Mouse (Mus musculus): Measurements from ENCODE around the gene Olfr1368.

The Olfr1368 gene

DNA sequence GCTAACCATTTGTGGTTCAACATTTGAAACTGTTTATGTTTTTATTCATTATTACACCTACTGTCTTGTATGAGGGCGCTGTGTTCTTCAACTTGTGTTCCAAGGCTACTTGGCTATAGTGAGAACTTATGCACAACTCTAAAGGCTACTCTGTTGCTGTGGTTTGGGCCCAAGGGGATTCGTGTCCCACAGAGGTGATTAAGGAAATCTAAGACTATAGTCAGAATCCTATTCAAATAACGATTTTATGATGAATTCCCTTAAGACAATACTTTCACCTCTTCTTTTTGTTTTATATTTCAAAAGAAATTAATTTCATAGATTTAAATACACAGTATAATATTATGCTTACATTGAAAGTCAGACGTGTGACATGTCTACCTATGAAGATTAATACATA is at the start of gene Olfr1368:
TSS of gene Olfr1368 (minus strand) at position 101 of the 400 bp plus-strand sequence.
- DNase-seq (ENCODE audit: low spot score) = no peak

DNA sequence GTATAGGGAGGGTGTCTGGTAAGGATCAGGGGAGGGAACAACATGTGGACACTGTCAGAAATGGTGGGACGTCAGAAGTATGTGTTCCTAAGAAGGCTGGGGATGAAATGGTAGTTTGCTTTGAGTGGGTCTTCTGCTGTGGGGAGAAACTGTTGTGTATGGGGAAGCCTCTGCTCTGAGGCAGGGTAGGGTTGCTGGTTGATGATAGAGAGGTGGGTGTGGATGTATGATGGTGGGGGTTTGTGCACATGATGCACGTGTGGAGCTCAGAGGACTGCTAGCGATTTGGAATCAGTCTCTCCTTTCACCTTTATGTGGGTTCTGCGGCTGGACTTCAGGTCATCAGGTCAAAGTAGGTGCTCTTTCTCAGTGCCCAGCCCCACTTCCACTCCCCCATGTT is 39.9 kb upstream of the Olfr1368 start:
- no peak for DNase-seq (ENCODE audit: low spot score)

DNA sequence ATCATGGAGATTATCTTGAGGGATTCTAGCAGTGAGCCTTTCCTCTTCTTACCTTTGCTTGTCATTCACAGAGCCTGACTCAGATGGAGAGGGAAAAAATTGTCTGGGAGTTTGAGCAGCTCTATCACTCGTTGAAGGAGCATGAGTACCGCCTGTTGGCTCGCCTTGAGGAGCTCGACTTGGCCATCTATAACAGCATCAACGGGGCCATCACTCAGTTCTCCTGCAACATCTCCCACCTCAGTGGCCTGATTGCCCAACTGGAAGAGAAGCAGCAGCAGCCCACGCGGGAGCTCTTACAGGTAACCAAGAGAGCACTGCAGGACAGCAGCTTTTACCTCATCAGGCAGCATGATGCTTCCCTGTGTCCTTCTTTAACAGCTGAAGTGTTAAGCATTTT is 38.0 kb upstream of the Olfr1368 start:
- DNase-seq (ENCODE audit: low spot score) = no peak

- DNase-seq (ENCODE audit: low spot score) = no peak
These were observed 37.4 kb upstream of the Olfr1368 start for GRCm38 (mm10) chr13:21183066-21183465.

- no peak for DNase-seq (ENCODE audit: low spot score)
These were observed 36.3 kb upstream of the Olfr1368 start for GRCm38 (mm10) chr13:21181996-21182395.

- no peak for DNase-seq (ENCODE audit: low spot score)
These were observed 35.2 kb upstream of the Olfr1368 start for GRCm38 (mm10) chr13:21180551-21181530.

DNA sequence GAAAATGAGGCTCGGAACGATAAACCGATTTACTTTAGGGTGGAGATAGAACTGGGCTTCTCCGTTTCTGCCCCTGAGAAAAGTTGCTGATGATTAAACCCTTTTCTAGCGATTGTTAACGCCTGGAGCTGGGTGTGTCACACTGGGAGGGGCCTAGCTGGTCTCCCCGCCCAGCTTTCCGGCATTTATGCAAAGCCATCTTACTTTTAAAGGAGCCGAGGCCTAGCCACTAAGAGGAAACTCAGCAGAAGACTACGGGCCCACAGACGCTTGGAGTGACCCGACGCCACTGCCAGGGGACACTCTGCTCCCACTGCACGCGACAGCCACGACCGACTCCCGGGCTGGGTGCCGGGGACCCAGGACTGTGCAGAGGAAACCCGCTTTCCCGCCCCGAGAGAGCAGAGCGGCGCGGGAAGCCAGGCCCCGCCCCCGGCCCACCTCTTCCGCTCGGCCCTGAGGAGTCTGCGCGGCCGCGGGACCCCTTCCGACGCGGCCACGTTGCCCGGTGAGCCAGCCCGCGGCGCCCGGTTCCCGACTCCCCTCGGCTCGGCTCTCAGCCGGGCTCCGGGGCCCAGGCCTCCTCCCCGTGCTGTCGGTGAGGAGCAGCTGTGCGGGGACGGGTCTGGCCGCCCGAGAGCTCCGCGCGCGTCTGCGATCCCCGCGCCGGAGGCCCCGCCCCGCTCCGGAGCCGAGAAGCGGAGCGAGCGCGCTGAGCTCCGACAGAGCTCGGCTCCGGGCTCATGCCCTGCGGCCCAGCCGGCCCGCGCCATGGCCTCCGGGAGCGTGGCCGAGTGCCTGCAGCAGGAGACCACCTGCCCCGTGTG is 34.3 kb upstream of the Olfr1368 start:
- DNase-seq (ENCODE audit: low spot score) = peak; percentile 87

DNA sequence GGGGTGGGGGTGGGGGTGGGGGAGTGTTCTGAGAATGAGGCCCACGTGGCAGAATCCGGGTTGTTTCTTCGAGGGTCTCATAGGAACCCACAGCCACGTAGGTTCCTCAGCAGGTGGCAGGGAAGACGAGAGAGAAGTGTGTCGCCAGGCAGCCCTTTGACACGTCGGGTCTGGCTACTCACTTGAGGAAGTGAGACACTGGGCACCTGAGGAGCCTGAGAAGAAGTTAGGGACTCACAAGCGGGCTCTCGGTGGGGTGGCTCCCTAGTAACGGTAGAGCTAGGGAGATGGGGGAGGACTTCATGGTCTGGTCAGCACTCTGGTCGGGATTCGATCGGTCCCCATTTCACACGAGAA is 33.7 kb upstream of the Olfr1368 start, which contains the start of gene Trim27:
TSS of gene Trim27 (plus strand) at position 79 of the 357 bp plus-strand sequence.
- no peak for DNase-seq (ENCODE audit: low spot score)

- DNase-seq (ENCODE audit: low spot score) = no peak
These were observed 32.7 kb upstream of the Olfr1368 start for GRCm38 (mm10) chr13:21178364-21178763.

- DNase-seq (ENCODE audit: low spot score) = no peak
These were observed 32.0 kb upstream of the Olfr1368 start for GRCm38 (mm10) chr13:21177657-21178056.

- DNase-seq (ENCODE audit: low spot score) = no peak
These were observed 31.1 kb upstream of the Olfr1368 start for GRCm38 (mm10) chr13:21176733-21177132.

- peak; percentile 68 for DNase-seq (ENCODE audit: low spot score)
These were observed 27.4 kb upstream of the Olfr1368 start for GRCm38 (mm10) chr13:21173072-21173471.

DNA sequence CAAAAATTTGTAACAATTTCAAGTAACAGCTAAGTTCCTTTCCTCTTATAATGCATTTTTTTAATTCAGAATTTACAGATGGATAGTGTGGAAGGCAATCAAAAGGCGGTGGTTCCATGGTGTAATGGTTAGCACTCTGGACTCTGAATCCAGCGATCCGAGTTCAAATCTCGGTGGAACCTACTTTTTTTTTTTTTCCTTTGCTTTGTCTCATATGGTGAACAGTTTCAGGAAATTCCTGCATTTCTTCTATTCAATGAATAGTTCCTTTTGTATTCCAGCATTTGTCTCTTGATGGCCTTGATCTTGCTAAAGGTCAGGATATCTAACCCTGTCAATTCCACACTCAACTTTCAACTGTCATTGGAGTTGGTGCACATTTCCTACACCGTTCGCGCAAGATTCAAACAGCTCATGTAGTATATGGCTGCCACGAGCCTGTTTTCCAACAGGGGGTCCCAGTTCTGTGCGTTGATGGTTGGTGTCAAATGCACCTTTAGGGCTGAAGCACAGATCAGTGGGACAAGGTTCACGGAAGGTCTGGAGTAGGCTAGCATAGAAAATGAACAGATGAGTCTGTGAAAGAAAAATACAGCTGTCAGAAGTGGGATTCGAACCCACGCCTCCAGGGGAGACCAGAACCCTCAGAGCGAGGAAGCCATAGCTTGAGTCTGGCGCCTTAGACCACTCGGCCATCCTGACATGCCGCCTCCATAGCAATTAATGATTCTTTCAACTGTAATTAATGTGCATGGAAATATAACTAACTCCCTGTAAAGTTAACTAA is 26.8 kb upstream of the Olfr1368 start:
- DNase-seq (ENCODE audit: low spot score) = peak; percentile 75

GRCm38 (mm10) chr13:21171600-21172150 is 26.0 kb upstream of the Olfr1368 start:
- DNase-seq (ENCODE audit: low spot score) = no peak

DNA sequence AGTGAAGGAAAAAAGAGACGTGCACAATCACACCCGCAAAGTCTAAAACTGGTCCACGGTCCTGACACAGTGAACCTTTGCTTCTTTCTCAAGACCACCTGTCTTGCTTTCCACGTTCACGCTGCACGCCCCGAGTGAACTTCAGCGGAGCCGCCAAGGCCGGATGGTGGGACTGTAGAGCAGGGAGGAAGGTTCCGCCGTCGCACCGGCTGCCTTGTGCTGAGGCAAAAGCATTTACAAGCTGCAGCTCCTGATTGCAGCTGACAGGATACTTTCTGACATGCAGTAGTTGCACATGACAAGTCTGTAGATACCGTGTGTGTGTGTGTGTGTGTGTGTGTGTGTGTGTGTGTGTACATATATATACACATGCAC is 25.5 kb upstream of the Olfr1368 start:
- DNase-seq (ENCODE audit: low spot score) = no peak

DNA sequence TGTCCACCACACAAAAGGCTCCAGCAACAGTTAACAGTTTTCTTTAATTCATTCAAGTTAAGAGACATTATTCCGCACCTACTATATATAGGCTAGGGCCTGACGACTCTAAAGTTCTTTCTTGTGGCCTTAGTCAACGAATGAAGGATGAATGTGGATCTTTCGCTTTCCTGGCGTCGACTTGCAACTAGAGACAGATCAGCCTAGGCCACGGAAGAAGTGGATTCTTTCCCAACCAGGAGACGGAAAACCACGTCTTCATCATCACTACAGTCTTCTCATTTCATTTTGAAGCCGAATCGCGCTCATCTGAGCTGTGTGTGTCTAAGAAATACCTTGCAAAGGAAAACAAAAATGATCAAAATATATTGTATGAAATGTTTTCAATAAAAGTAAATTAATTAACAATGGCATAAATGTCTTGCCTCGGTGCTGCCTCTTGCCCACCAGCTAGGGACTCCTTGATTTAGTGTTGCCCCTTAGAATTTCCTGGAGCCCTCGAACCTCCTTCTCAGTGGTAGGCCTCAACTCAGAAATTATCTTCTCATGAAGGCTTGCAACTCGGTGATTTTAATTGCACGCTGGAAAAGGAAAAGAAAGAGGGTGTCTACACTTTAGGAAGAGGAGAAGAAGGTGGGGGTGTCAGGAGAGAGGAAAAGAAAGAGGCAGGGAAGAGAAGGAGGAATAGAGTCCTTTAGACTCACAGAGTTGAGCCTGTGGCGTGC is 24.9 kb upstream of the Olfr1368 start:
- no peak for DNase-seq (ENCODE audit: low spot score)

- DNase-seq (ENCODE audit: low spot score) = peak; percentile 75
These were observed 24.2 kb upstream of the Olfr1368 start for GRCm38 (mm10) chr13:21169657-21170430.

DNA sequence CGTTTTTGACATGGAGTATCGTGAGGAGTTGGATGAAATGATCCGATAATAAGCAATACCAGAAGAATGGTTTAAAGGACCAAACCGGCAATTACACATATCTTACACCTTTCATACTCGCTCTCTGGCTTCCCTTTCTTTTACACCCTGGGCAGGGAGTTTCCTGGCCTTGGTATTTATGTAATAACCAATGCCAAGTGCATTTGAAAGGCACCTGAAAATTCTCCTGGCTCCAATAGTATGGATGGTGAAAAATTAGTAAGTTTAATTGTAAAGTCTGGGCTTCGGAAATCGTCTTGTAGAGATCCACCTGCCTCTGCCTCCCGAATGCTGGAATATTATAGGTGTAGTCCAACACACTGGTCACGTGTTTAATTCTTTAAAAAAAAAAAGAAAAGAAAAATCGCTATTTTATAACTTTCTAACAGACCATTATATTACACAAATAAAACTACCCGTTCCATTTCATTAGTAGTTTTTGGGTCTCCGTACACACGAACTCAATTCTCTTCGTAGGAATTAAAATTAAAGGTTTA is 23.5 kb upstream of the Olfr1368 start:
- DNase-seq (ENCODE audit: low spot score) = no peak

DNA sequence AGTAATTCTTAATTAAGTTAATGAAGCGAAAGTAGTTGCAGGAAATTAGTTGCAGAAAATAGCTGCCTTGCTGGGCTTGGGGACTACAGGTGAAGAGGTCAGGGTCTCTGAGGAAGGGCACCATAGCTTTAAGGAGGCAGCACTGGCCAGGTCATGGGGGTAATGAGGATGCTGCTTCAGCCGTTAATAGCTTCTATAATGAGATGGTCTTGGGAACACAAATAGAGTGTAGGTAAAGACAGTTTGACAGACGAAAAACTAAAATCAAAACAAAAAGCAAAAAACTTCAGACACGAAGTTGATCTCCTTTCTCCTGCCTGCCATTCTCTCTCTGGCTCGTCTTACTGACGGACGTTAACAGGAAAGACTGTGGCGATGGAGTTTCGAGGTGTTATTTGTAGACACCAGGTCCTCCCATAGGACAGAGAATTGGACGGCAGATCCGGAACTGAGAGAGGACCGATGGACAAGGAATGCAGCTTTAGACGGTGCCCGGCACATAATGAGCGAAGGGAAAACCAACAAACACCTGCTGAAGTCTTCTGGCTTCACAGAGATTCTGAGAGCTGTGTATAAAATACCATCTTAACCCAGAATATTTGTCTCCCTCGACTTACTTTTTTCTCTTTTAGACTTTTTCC is 22.8 kb upstream of the Olfr1368 start:
- no peak for DNase-seq (ENCODE audit: low spot score)
